Mouse (Mus musculus) cerebellum, postnatal 14 days (tissue): ENCODE results near the gene Sidt1.

ENCODE experiments used
- DNase-seq, 2 experiments: peaks; one replicate each; pipeline ENCODE4 v3.0.0; 2021; ENCODE audit warnings: mixed read lengths in 2 of 2

The Sidt1 gene

GRCm38 (mm10) chr16:44243323-44243722 is 89.7 kb downstream of the Sidt1 start:
- no peak for DNase-seq

DNA sequence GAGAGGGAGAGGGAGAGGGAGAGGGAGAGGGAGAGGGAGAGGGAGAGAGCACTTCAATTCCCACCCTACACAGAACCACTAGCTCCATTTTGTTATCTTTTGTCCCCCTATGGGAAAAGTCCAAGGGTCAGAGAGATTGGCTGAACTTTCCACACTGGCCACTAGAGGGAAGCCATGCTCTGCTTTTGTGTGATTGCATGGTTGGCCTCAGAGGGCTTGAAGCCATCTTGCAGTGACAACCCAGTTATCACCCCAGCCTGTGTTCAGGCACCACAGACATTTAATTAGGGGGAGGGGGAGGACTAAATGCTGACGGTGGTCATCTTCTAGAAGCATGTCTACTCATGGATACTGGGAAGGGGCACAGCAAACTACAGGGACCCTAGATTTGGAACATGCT is 90.4 kb downstream of the Sidt1 start:
- peak; percentile 92 for DNase-seq

DNA sequence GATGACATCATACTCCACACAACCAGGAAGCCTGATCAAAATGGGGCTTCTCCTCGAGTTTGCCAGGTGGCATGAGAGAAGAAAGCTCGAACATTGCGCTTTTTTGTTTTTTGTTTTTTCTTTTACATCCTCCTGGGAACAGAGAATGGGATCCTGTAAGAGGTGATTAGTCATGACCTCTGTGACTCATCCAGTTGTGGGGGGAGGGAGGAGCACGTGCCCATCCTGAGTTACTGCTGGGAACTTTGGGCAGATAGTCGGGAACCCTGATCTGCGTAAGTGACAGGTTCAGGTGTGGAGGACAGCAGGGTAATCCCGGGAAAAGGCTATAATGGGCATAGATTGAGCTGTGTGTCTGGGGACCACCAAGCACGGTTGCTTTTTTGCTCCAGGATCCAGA is 92.6 kb downstream of the Sidt1 start:
- no peak for DNase-seq

- no peak for DNase-seq
Observed at GRCm38 (mm10) chr16:44238835-44239263, 94.1 kb downstream of the Sidt1 start.

- DNase-seq = peak; percentile 54 to 70
Observed at GRCm38 (mm10) chr16:44237836-44238235, 95.2 kb downstream of the Sidt1 start.

- no peak for DNase-seq
Observed at GRCm38 (mm10) chr16:44233019-44233418, 100.0 kb downstream of the Sidt1 start.

DNA sequence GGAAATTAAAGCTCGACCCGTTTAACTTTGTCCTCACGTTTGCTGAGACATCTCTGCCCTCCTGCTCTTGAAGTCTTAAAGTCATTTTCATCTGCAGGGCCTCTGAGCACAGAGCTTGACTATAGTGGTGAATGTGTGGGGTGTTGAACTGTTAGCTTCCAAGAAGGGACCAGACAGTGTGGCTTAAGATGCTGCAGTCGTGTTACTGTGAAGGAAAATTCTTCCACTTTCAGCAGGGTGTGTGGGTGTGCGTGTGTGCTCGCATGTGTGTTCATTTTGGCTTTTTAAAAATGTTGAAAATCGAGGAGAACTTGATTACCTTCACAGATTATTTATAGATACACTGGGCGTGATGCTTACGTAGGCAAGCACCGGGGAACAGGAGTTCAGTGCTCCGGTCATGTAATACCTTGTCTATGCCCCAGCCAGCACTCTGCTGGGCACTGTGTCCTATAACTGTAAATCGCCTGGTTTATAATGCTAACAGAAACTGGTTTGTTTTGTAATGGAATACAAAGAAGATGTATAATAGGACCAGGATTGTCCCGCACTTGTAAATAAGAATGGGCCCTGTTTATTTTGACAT is 106.2 kb downstream of the Sidt1 start:
- DNase-seq = no peak

- no peak for DNase-seq
Observed at GRCm38 (mm10) chr16:44221463-44221862, 111.5 kb downstream of the Sidt1 start.

- no peak for DNase-seq
Observed at GRCm38 (mm10) chr16:44216417-44216816, 116.6 kb downstream of the Sidt1 start.

GRCm38 (mm10) chr16:44215513-44215912 is 117.5 kb downstream of the Sidt1 start:
- no peak for DNase-seq

- DNase-seq = no peak
Observed at GRCm38 (mm10) chr16:44212703-44213102, 120.3 kb downstream of the Sidt1 start.

DNA sequence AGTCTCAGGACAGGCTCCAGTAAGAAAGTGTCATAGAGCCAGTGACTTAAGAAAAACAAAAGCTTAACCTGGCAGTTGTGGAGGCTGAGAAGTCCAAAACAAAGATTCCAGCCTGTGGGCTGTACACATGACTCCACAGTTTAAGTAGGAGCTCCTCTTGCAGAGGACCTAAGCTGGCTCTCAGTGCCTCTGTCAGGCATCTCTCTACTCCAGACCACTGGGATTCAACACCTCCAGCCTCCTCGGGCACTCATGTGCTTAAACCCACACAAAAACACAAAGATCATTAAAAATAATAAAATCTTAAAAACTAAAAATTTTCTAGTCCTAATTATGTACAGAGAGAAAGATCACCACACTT is 122.0 kb downstream of the Sidt1 start:
- DNase-seq = no peak

DNA sequence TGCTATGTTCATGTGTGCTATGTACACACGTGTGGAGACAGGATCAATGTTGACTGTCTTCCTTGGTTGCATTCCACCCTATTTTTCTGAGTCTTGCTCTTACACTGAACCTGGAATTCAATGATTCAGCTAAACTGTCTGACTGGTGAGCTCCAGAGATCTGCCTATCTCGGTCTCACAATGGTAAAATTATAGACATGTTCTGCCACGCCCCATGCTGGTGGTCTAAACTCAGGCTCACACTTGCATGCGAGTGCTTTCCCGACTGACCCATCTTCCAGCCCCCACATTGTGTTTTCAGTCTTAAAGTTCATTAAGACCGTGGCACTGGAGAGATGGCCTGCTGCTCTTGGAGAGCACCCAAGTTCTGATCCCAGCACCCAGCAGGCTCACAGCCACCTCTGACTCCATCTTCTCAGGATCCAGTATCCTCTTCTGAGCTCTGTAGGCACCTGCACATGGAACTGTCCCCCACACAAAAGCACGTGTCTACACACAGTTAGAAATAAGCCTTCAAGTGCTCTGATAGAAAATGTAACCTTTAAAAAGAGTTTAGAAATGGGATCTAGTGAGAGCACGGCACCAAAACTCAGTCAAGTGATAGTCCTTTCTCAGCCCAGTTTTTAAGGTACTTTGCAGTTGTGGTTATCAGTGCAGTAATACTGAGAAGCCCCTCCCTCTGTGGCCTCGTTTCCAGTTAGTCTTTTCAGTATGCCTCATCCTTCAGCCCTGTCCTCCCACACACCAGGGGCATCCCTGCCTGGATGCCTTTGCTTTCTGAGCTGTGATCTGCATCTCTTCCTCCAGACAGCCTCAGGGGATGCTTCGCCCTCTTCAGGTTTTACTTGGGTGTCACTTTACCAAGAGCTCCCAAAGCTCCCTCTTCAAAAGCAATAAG is 122.6 kb downstream of the Sidt1 start:
- DNase-seq = peak in 1 of 2 experiments; percentile 36

- no peak for DNase-seq
Observed at GRCm38 (mm10) chr16:44205973-44206372, 127.0 kb downstream of the Sidt1 start.

DNA sequence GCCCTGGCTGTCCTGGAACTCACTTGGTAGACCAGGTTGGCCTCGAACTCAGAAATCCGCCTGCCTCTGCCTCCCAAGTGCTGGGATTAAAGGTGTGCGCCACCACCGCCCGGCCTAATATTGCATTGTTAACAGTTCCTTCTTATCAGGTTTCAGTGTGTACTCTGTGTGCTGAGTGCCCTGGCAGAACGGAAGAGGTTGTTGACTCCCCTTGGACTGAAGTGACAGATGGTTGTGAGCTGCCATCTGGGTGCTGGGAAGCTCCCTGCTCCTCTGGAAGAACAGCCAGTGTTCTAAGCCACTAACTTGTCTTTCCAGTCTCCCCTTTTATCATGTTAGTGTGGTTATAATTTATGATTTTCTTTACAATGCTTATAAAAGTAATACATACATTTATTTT is 128.7 kb downstream of the Sidt1 start:
- DNase-seq = peak; percentile 45 to 69

GRCm38 (mm10) chr16:44200146-44200545 is 132.8 kb downstream of the Sidt1 start:
- peak in 1 of 2 experiments; percentile 34 for DNase-seq

DNA sequence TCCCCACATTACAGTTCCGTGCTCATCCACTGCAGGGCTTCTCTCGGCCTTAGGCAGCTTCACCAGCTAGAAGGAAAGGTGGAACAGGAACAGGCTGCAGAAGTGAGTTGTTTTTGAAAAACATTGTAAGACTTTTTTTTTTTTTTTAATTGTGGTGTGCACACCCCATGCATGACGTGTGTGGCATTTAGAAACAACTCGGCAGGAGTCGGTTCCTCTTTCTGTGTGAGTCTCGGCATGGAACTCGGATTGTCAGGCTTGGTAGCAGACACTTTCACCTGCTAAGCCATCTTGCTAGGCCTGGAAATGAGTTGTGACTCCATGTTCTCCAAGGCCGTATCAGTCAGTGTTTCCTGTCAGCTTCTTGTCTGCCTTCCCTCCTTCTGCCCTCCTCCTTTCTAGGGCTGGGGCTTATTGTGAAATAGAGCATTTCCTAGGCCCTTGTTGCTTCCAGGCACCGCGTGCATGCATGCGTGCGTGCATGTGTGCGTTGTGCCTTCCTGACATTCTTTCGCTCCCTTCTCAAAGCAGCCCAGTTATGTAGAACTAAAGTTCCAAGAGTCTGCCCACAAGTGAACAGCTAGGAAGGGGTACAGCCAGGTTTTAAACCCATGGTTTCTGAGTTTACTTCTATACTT is 133.8 kb downstream of the Sidt1 start:
- no peak for DNase-seq

GRCm38 (mm10) chr16:44190968-44191367 is 142.0 kb downstream of the Sidt1 start:
- peak; percentile 42 to 62 for DNase-seq
